Mouse (Mus musculus): Measurements from ENCODE around the gene Nop9. TPM values are rescaled to one million over a fixed set of nuclear protein-coding genes. Genes with fewer than 3 reads are reported as not detected.
"Not testable (repeated sequence)": the region's sequence is repeated elsewhere in the genome, so short reads cannot be mapped to it uniquely, and the experiment has no call there.

The Nop9 gene
- polyA plus RNA-seq, 1 experiment: 1.5 TPM

- no peak overlapping the region for H3K4me3 ChIP-seq (replicated peaks)
- TF ChIP-seq GATA1 (IDR thresholded peaks at IDR 0.05; ENCODE audit: low read length) (no peak), TAL1 (IDR thresholded peaks at IDR 0.05; ENCODE audit: low read length) (no peak)
- peaks cover 2% of the 10 kb centered on the region; the same call in 1 of the 2 replicates for H3K4me1 ChIP-seq (ENCODE audit: control insufficient read depth)
- peaks cover 7% of the 10 kb centered on the region for H3K27me3 ChIP-seq (ENCODE audit: control insufficient read depth)
- no peaks in the 10 kb centered on the region for H3K9me3 ChIP-seq (ENCODE audit: control insufficient read depth, low read length)
- H3K36me3 ChIP-seq (ENCODE audit: control insufficient read depth): peaks cover 18% of the 10 kb centered on the region
Observed at GRCm38 (mm10) chr14:55735758-55736157, 9.7 kb upstream of the Nop9 start.

GRCm38 (mm10) chr14:55737086-55737687, 8.3 kb upstream of the Nop9 start:
- no peak overlapping the region for H3K4me3 ChIP-seq (replicated peaks)

GRCm38 (mm10) chr14:55743711-55744110, 1.8 kb upstream of the Nop9 start:
- peaks cover 36% of the 10 kb centered on the region for H3K36me3 ChIP-seq (ENCODE audit: control insufficient read depth)
- no peaks in the 10 kb centered on the region for H3K9me3 ChIP-seq (ENCODE audit: control insufficient read depth, low read length)
- H3K4me1 ChIP-seq (ENCODE audit: control insufficient read depth): peaks cover 45% of the 10 kb centered on the region
- H3K4me3 ChIP-seq (replicated peaks): no peak overlapping the region
- no peak for TF ChIP-seq TAL1 (IDR thresholded peaks at IDR 0.05; ENCODE audit: low read length)
- TF ChIP-seq GATA1 (IDR thresholded peaks at IDR 0.05; ENCODE audit: low read length): no peak
- no peaks in the 10 kb centered on the region for H3K27me3 ChIP-seq (ENCODE audit: control insufficient read depth)

More at GRCm38 (mm10) chr14:55737086-55737687, 8.3 kb upstream of the Nop9 start:
- Histone ChIP-seq H3K36me3 (ENCODE audit: control insufficient read depth) (peaks cover 22% of the 10 kb centered on the region), H3K4me1 (ENCODE audit: control insufficient read depth) (no peaks in the 10 kb centered on the region), H3K9me3 (ENCODE audit: control insufficient read depth, low read length) (no peaks in the 10 kb centered on the region), H3K27me3 (ENCODE audit: control insufficient read depth) (peaks cover 7% of the 10 kb centered on the region)
- TF ChIP-seq GATA1 (IDR thresholded peaks at IDR 0.05; ENCODE audit: low read length) (no peak), TAL1 (IDR thresholded peaks at IDR 0.05; ENCODE audit: low read length) (no peak)

- Histone ChIP-seq H3K4me1 (ENCODE audit: control insufficient read depth) (peaks cover 45% of the 10 kb centered on the region), H3K9me3 (ENCODE audit: control insufficient read depth, low read length) (no peaks in the 10 kb centered on the region), H3K36me3 (ENCODE audit: control insufficient read depth) (peaks cover 41% of the 10 kb centered on the region), H3K4me3 (replicated peaks) (peak overlapping the region; percentile 91), H3K27me3 (ENCODE audit: control insufficient read depth) (no peaks in the 10 kb centered on the region)
- no peak for TF ChIP-seq TAL1 (IDR thresholded peaks at IDR 0.05; ENCODE audit: low read length)
- no peak for TF ChIP-seq GATA1 (IDR thresholded peaks at IDR 0.05; ENCODE audit: low read length)
Observed at GRCm38 (mm10) chr14:55745861-55746237, 356 bp downstream of the Nop9 start.

GRCm38 (mm10) chr14:55747051-55747847, 1.8 kb downstream of the Nop9 start:
- peaks cover 45% of the 10 kb centered on the region for H3K4me1 ChIP-seq (ENCODE audit: control insufficient read depth)
- H3K9me3 ChIP-seq (ENCODE audit: control insufficient read depth, low read length): no peaks in the 10 kb centered on the region
- H3K36me3 ChIP-seq (ENCODE audit: control insufficient read depth): peaks cover 52% of the 10 kb centered on the region
- TF ChIP-seq TAL1 (IDR thresholded peaks at IDR 0.05; ENCODE audit: low read length): no peak
- TF ChIP-seq GATA1 (IDR thresholded peaks at IDR 0.05; ENCODE audit: low read length): no peak
- peak overlapping the region; percentile 91 for H3K4me3 ChIP-seq (replicated peaks)
- H3K27me3 ChIP-seq (ENCODE audit: control insufficient read depth): no peaks in the 10 kb centered on the region

GRCm38 (mm10) chr14:55757566-55757965, 12.1 kb downstream of the Nop9 start:
- TF ChIP-seq TAL1 (IDR thresholded peaks at IDR 0.05; ENCODE audit: low read length) (no peak), GATA1 (IDR thresholded peaks at IDR 0.05; ENCODE audit: low read length) (no peak)
- peak overlapping the region; percentile 32 for H3K4me3 ChIP-seq (replicated peaks)
- peaks cover 21% of the 10 kb centered on the region for H3K4me1 ChIP-seq (ENCODE audit: control insufficient read depth)
- peaks cover 24% of the 10 kb centered on the region for H3K27me3 ChIP-seq (ENCODE audit: control insufficient read depth)
- peaks cover 41% of the 10 kb centered on the region for H3K36me3 ChIP-seq (ENCODE audit: control insufficient read depth)
- H3K9me3 ChIP-seq (ENCODE audit: control insufficient read depth, low read length): no peaks in the 10 kb centered on the region; the same call in 1 of the 2 replicates

GRCm38 (mm10) chr14:55758363-55758784, 12.9 kb downstream of the Nop9 start, which contains the start of gene Cideb:
Cideb (minus strand) TSS chr14:55758458.
- TF ChIP-seq GATA1 (IDR thresholded peaks at IDR 0.05; ENCODE audit: low read length): no peak
- TF ChIP-seq TAL1 (IDR thresholded peaks at IDR 0.05; ENCODE audit: low read length): no peak
- Histone ChIP-seq H3K4me1 (ENCODE audit: control insufficient read depth) (peaks cover 21% of the 10 kb centered on the region), H3K4me3 (replicated peaks) (peak within 1 kb of the TSS; percentile 36), H3K9me3 (ENCODE audit: control insufficient read depth, low read length) (no peaks in the 10 kb centered on the region; the same call in 1 of the 2 replicates), H3K27me3 (ENCODE audit: control insufficient read depth) (peaks cover 32% of the 10 kb centered on the region), H3K36me3 (ENCODE audit: control insufficient read depth) (peaks cover 33% of the 10 kb centered on the region)

GRCm38 (mm10) chr14:55760156-55760555, 14.7 kb downstream of the Nop9 start:
- Histone ChIP-seq H3K36me3 (ENCODE audit: control insufficient read depth) (peaks cover 15% of the 10 kb centered on the region), H3K4me1 (ENCODE audit: control insufficient read depth) (peaks cover 25% of the 10 kb centered on the region), H3K27me3 (ENCODE audit: control insufficient read depth) (peaks cover 50% of the 10 kb centered on the region)
- H3K9me3 ChIP-seq (ENCODE audit: control insufficient read depth, low read length); H3K4me3 ChIP-seq (replicated peaks): not testable (repeated sequence)

- no peaks in the 10 kb centered on the region; the same call in 1 of the 2 replicates for H3K9me3 ChIP-seq (ENCODE audit: control insufficient read depth, low read length)
- H3K4me1 ChIP-seq (ENCODE audit: control insufficient read depth): peaks cover 29% of the 10 kb centered on the region
- TF ChIP-seq TAL1 (IDR thresholded peaks at IDR 0.05; ENCODE audit: low read length) (no peak), GATA1 (IDR thresholded peaks at IDR 0.05; ENCODE audit: low read length) (no peak)
- peaks cover 59% of the 10 kb centered on the region for H3K27me3 ChIP-seq (ENCODE audit: control insufficient read depth)
- H3K4me3 ChIP-seq (replicated peaks): peak within 1 kb of the TSS; percentile 54
- peaks cover 5% of the 10 kb centered on the region for H3K36me3 ChIP-seq (ENCODE audit: control insufficient read depth)
Observed at GRCm38 (mm10) chr14:55761163-55761562, 15.7 kb downstream of the Nop9 start, which contains the start of gene Ltb4r2. Ltb4r2 (plus strand) TSS chr14:55761428.
